Mouse (Mus musculus) kidney, postnatal 25 days (tissue): ENCODE measurements around the gene Kif1bp.

Experiments used
- DNase-seq, 2 experiments: peaks; one replicate each; pipeline ENCODE4 v3.0.0; 2021; ENCODE audit warnings: mixed read lengths in 2 of 2

The Kif1bp gene

GRCm38 (mm10) chr10:62555705-62556557 is 22.3 kb downstream of the Kif1bp start:
- no peak for DNase-seq

DNA sequence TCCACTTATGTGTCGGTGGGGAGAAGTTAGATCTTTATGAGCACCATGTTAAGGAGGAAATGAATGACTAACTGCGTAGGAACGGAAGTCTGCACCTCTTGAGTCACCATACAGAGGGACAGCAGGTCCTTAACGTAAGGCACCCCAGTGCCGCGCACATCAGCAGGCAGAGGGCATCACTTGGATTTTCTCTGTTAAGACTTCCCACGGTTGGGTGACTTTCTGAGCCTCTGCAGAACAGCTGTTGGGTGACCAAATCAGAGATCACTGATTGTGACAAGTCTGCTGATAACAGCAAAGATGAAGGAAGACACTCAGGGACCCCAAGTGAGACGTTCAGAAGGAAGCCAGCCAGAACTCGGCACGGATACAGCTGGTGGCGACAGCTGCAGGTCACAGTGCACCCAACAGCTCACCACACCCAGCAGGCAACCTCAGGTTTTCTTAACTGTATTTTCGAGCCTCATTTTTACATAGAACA is 24.6 kb downstream of the Kif1bp start:
- DNase-seq = no peak

DNA sequence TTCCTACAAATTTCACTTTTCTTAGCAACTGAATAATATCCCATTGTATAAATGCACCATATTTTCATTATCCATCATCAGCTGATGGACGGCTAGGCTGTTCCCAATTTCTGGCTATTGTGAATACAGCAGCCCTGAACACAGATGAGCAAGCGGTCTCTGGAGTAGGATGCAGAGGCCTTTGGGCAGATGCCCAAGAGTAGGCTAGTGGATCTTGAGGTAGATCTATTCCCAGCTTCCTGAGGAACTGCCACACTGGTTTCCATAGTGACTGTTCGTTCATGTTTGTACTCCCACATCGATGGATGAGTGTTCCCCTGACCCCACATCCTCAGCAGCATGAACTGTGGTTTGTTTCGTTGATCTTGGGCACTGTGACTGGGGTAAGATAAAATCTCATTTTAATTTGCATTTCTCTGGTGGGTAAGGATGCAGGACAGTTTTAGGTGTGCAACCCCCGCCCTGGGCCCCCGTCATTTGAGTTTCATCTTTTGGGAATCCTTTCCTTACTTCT is 27.4 kb downstream of the Kif1bp start:
- no peak for DNase-seq

- DNase-seq = peak; percentile 63 to 83
Observed at GRCm38 (mm10) chr10:62549523-62550166, 28.6 kb downstream of the Kif1bp start.

DNA sequence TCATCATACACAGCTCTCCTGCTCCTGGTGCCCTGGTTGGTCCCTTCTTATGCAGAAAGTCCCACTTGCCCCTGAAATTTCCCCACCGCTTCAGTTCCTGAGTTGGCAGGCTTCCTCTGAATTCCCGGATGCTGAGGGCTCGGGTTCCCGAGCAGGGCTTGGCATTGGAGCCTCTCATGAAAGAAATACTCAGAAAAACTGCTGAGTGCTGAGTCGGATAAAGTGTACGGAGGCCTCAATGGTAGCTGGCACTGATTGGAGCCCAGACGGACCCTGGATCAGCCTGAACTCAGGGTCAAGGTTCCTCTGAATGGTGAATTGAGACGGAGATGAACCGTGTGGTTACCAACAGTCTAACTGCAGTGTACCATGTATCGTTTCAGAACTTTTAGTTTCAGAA is 31.8 kb downstream of the Kif1bp start:
- peak; percentile 35 to 65 for DNase-seq

DNA sequence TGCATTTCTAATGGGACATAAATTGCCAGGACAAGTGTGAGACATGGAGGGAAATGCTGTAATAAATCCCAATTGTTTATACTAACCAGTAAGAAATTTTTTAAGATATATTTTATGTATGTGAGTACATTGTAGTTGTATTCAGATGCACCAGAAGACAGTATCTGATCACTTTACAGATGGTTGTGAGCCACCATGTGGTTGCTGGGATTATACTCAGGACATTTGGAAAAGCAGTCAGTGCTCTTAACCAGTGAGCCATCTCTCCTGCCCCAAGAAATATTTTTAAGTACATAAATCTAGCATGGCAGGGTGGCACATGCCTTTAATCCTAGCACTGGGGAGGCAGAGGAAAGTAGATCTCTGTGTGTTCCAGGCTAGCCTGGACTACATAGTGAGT is 32.5 kb downstream of the Kif1bp start:
- no peak for DNase-seq

DNA sequence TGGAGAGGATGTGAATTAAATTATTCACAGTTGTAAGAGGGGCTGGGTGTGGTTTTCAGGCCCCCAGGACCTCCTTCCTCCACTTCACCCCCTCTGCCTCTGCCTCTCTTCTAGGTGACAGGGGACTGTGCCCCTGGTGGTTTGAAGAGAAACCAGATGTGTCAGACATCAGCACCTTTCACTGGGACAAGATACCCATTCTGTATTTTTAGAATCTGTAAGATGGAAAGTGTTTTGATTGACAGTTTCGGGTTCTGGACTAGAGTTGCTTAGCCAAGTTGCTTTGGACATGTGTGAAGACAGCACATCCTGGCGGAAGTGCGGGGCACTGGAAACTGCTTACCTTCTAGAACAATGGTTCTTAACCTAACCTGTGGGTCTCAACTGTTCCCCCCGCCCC is 33.9 kb downstream of the Kif1bp start:
- DNase-seq = no peak

GRCm38 (mm10) chr10:62543399-62543808 is 34.9 kb downstream of the Kif1bp start:
- peak in 1 of 2 experiments; percentile 48 for DNase-seq

DNA sequence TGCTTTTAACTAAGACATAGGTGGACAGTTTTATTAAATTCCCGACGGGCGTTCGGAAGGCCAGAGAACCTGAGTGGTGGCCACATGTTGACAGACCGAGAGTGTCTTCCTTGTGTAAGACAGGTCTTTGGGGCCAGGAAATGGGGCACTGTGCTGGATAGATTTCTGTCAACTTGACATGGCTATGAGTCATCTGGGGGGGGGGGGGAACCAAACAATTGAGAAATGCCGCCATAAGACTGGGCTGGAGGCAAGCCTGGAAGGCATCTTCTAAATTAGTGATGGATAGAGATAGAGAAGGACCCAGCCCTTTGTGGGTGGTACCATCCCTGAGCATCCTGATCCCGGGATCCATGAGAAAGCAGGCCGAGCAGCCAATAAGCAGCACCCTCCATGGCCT is 35.3 kb downstream of the Kif1bp start:
- no peak for DNase-seq

GRCm38 (mm10) chr10:62542507-62542906 is 35.8 kb downstream of the Kif1bp start:
- DNase-seq = no peak

DNA sequence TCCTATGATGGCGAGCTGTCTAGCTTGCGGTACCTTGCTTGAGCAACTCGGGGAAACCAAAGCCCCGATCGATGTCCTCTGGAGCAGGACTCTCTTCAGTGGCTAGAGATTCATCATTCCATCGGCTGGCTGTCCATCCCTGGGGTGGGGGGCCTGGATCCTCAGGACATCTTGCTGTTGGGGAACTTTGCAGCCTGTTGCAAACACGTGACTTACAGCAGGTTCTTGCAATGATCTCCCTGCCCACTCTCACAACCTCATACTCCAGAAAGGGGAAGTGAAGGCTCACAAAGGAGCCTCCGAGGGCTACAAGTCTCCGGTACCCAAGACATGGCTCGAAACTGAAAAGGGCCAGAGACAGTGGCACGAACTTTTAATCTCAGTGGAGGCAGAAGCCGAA is 36.8 kb downstream of the Kif1bp start:
- no peak for DNase-seq

DNA sequence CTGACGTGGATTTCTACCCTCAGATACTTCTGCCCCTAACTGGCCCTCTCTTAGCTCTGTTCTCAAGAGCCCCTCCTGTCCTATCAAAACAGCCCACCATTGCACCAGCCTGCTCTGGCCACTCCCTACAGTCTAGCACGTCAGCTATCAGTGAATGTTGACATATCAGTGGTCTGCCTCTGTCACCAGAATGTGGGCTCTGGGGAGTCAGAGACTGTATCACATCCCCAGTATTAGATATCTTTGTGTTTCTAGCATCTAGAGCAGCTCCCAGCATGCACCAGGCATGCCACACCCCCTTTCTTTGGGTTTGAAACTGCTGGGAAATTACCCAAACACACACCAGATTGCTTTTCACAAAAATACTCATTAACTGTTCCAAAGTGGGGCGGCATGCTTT is 37.5 kb downstream of the Kif1bp start:
- DNase-seq = no peak

GRCm38 (mm10) chr10:62534509-62534908 is 43.7 kb downstream of the Kif1bp start:
- no peak for DNase-seq

GRCm38 (mm10) chr10:62532832-62533231 is 45.4 kb downstream of the Kif1bp start:
- DNase-seq = no peak

- DNase-seq = peak; percentile 84 to 91
Observed at GRCm38 (mm10) chr10:62530183-62530582, 48.1 kb downstream of the Kif1bp start.

GRCm38 (mm10) chr10:62527351-62527750 is 50.9 kb downstream of the Kif1bp start, which contains the start of gene Srgn:
Srgn (minus strand) TSS chr10:62527451.
- no peak for DNase-seq

DNA sequence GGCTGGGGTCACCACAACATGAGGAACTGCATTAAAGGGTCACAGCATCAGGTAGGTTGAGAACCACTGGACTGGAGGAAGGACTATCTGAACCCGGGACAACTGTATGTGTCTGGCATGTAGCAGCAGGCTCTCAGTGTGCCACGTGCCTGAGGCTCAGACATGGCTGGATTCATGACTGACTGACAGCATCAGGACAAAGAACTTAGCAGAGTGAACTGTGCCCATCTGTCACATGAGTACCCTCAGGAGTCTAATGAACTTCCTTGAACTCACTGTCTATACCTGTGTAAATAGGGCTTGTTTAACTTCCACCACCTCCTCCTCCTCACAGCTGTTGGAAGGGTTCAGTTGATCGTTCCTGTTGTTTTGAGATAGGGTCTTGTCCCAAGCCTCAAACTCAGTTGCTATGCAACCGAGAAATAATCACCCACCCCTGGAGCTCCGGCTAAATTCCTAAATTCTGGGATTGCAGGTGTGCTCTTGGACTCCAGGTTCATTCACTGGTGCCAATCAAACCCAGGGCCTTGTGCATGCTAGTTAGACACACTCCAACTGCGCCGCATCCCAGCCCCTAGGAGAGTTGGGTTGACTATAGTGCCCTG is 55.8 kb downstream of the Kif1bp start:
- no peak for DNase-seq

GRCm38 (mm10) chr10:62521763-62522162 is 56.5 kb downstream of the Kif1bp start:
- DNase-seq = no peak

DNA sequence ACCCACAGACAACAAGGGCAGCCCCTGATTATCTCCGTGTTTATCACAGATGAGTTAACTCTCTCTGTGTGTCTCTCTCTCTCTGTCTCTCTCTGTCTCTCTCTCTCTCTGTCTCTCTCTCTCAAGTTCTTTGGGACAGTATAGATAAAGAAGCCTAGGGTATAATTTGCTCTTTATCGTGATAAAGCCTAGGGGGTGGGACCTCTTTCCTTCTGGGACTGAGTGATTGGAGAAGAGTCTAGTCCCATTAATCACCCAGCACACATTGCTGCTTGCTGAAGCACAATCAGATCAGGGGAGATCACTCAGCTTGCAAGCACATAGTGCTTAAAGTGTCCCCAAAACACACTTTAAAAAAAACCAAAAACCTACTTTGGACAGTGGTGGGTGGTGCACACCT is 57.3 kb downstream of the Kif1bp start:
- no peak for DNase-seq

DNA sequence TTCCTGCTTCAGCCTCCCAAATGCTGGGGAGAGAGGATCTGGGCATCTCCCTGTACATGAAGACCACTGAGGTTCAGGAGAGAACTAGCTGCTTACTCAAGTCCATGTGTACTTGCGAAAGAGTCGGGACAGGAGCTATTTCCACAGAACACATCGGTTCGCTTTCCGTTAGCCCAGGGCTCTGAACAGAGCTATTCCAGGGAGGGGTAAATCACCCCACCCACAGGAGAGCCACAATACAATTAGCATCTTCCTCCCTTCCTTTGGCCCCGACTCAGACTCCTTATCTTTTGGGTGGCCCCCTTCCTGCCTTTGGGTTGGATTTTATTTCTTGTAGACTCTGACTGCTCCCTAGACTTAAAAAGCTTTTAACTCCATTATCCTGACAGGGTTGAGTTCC is 60.7 kb downstream of the Kif1bp start:
- DNase-seq = no peak

DNA sequence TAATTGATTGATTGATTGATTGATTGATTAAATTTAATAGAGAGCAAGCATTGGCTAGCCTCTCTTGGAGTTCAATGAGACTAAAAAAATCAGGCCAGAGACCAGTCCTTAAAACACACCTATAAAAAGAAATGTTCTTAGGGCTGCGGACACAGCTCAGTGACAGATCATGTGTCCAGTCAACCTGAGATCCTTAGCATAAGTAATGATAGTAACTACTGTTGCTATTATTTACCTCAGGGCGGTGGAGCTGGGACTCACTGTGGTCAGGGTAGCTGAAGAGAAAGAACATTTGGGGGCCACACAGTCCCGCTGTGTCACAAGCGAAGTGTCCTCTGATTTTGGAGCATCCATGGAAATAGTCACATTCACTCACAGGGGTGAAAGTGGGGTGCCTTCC is 65.4 kb downstream of the Kif1bp start:
- no peak for DNase-seq

DNA sequence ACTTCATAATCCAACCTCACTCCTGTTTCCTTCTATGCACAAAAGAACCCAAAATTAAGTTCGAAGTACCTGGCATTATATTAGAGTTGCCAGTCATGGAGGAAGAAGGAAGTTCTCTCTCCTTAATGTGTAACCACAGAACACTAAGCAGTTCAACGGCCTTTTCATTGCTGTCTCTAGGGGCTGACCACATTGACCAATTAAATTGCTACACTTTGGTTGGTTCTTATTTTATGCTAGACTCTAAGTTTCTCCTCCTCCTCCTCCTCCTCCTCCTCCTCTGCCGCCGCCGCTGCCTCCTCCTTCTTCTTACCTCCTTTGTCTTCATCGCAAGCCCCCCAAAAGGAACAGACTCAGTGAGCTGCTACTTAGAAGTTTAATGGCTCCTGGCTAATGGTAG is 66.7 kb downstream of the Kif1bp start:
- DNase-seq = no peak

- DNase-seq = no peak
Observed at GRCm38 (mm10) chr10:62509032-62509656, 69.1 kb downstream of the Kif1bp start.
